Mouse (Mus musculus) heart, postnatal 4 days (tissue): ENCODE data around the gene Vav2. TPM values are rescaled to one million over a fixed set of nuclear protein-coding genes. Genes with fewer than 3 reads are reported as not detected.

ENCODE experiments used
- DNase-seq: peaks from one replicate; pipeline ENCODE4 v3.0.0; 2021
- microRNA-seq, 2 experiments: library from miRNA; unstranded; fragments of <30 nt; microRNA quantifications; one replicate each; pipeline ENCODE4 v1.2.0; 2021 to 2022
- total RNA-seq, 2 experiments: library from RNA; stranded (reverse); gene quantifications; 2 replicates each; pipeline ENCODE4 v1.2.3; 2021

Gene Vav2
- total RNA-seq, 2 experiments from 2014 or later = 13.3 to 14.8 TPM

DNA sequence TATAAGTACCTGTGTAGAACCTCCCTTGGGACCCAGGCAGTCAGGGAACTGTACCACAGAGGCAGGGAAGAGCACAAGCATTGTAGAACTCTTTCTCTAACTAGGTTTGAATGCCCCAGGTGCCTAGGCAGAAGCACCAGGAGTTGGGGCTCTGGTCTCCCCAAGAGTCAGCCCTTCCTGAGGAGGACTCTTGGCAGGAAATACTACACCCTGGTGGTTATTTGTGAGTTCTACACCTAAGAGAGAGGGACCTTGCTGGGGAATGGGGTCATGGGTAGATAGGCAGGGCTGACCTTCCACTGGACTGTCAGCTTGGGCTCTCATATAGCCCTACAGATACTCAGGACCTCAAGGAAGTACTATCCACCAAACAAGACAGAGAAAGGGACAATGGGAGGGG, 175.4 kb downstream of the Vav2 start:
- DNase-seq = no peak

DNA sequence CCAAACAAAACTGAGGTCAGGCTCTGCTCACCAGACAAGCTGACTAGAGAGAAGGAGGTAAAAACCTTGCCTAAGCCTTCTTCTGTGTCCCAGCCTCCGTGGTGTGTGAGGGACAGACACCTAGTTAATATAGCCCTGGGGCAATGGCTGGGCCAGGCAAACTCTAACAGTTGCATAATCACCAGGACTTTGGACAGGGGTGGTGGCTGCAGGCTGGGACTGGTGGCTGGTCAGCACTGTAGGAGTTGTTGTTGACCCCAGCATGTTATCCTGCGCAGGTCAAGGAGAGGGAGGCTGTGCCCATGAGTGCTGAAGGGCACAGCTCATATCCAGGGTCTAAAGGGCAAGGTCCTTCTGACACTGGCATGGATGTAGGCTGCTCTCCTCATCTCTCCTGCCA, 178.6 kb downstream of the Vav2 start, which contains the start of gene Sardh:
Gene Sardh, minus strand, starts transcription at position 127 of the 400 bp plus-strand sequence.
- DNase-seq = no peak

DNA sequence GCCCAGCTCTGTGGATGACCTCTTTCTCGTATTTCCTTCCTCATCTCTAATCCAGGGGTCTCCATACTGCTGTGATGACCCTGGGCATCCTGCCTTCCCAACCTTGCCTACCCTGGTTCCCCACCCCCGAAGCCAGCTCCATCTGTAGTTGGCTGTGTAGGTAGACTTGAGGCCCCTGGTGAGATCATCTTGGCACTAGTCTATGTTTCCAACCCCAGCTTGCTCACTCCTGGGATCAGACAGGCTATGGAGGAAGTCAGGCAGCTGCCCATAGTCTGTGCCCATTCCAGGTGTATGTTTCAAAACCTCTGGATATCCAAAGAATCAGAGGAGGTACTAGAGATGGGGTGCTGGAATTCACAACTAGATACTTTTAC, 179.4 kb downstream of the Vav2 start:
- no peak for DNase-seq

DNA sequence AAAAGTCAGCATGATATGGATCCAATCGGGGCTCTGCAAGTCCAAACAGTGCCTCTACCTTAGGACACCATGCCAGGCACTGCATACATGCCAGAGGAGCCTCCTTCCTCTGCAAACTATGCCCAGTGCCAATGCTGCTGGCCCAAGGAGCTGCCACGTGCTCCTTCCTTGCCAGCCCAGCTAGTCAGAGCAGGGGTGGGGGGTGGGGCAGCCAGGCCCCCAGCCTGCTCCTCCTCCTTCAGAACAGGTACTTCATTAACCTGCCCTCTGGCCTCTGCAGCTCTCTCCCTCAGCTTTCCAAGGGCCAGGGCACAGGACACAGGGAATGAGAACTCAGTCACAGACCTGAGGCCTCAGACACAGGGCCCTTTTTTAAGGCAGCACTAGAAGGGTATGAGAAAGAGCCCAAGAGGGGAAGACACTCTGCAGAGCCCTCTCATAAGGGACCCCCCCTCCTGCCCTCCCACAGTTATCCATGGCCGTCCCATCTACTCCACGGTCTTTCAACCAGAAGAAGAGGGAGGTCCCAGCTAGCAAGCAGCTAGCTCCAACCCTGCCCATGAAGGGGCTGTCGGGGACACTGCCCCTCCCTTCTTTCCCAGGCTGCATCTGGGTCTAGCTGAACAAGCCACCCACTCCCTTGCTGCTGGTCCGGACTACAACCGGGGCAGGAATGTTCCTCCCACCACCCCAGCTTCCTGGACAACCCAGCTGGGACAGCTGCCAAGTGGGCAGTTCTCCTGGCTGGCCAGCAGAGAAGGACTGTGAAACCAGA, 179.9 kb downstream of the Vav2 start:
- peak; percentile 94 for DNase-seq

DNA sequence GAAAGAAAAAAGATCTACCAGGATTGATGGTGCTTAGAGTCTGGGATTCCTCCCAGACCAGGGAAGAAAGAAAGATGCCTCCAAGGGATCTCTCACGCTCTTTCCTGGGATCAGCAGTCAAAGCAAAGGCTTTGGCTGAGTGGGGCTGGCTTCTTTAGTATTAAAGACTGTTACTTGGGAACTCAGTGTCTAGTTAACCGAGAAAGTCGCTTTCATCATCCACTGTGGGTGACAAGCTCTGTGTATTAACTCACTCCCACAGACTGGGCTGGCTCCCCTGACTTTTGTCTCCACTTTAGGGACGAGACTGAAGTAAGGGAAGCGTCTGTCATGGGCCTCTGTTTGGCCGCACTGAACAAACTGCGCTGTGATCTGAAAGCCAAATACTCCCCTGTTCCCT, 180.9 kb downstream of the Vav2 start:
- no peak for DNase-seq

DNA sequence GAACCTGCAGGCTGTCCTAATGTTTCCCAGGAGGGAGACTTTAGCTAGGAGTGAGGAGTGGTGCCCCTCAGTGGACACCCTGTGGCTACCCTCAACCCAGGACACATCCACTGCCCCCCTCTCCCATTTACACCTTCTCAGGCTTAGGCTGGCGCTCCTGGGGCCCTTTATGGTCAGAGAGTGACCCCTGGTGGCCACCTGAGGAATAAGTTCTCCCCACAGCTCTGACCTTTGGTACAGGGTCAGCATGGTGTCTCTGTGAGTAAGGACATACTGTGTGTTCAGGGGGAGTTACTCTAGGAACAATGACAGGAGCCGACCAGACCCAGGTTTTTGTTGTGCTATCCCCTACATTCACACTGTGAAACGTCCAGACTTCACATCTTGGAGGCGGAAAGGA, 189.5 kb downstream of the Vav2 start:
- peak; percentile 82 for DNase-seq

DNA sequence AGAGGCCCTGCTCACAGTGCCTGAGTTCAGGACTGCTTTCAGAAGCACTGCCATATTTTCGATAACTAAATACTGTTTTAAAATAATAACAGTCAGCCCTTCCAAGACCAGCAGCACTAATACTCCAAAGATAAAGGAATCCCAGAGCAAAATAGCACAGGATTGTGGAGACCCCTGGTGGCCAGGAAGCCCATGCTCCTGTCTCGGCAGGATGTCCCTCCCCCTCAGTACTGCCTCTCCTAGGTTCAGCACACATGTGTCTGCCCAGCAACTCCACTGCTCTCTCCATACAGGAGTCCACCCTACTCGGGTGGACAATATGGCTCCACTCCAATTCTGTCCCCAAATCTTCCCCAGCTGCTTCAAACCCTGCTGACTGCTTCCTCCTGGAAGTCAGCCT, 191.1 kb downstream of the Vav2 start:
- DNase-seq = peak; percentile 87

DNA sequence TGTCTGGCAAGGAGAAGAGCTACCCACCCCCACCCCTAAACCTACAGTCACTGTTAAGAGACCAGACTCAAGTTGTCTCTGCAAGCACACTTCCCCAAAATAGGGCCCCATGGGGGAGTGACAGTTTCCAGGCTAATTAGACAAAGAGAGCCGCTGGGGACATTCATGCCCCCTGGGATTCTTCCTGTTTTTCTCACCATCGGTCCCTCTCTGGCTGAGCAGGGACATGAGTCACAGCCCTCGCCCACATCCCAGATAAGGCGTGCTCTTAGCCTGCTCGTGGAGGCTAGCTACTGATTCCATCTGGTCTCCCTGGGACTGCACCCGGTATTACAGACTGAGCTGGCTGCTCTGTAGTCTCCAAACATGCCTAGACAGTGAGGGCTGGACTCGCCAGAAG, 194.5 kb downstream of the Vav2 start:
- peak; percentile 54 for DNase-seq

DNA sequence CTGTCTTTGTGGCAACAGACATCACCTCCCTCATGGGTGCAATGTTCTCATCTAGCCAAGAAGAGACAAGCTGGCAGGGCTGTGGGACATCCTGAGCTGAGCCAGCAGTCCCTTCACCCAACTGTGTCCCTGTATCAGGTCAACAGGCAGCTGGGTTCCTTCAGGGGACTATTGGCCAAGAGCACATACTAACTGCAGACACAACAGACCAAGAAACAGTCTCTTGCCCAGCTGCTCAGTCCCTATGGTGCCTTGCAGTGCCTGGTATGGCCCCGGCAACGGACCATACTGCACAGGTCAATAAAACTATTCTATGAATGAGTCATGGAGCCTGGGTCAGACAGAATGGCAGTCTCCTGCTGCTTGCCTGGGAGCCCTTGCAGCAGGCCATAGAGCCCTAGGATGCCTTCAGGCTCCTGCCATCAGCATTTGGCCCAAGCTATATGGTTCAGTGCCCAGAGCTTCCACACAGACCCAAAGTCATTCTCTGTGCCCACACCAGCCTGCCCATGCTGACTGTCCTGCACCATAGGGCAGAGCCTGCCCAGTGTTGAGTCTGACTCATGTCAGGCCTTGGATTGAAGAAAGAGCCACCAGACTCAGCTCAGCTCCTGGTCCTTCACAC, 197.2 kb downstream of the Vav2 start:
- DNase-seq = no peak

DNA sequence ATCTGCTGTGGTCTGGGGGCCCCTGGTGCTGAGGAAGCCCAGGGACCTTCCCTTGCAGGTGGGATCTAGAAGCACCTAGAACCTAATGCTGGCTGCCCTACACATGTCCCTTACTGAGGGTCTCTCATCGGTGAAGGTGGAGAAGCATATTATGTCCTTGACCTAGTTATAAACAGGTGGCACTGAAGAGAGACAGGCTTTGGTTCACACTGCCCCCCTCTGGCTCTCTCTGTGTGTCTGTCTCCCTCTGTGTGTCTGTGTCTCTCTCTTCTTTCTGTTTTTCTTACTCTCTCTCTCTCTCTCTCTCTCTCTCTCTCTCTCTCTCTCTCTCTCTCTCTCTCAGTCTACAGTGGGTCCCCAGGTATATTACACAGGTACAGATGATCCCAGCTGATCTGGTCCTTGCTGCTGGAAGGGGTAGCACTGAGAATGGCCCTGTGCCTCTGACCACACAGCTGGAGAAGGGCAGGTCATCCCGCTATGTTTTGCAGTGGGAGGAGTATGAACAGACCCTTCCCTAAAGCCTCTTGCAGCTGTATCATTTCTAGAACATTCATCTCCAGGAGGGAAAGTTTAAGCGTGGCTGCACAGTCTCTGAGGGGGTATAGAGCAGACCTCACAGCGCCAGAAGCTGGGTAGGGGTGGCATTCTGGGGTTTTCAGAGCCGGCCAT, 197.9 kb downstream of the Vav2 start:
- DNase-seq = no peak

DNA sequence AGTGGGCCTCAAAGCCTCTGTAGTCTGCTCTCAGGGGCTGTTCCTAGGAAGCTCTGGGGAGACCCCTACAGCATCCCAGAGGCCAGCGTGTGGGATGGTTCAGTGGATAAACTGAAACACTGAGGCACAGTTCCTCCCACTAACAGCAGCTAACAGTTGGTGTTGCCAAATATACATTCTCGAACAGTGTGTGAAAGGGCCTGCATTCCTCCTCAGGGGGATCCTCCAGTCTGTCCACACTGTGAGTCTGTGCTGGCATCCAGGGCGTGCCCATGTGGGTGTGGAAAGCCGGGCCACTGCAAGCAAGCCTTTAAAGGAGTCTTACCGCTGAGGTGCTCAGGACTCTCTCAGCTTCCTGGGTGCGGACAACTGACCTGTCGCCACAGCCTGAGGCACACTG, 200.3 kb downstream of the Vav2 start:
- no peak for DNase-seq

DNA sequence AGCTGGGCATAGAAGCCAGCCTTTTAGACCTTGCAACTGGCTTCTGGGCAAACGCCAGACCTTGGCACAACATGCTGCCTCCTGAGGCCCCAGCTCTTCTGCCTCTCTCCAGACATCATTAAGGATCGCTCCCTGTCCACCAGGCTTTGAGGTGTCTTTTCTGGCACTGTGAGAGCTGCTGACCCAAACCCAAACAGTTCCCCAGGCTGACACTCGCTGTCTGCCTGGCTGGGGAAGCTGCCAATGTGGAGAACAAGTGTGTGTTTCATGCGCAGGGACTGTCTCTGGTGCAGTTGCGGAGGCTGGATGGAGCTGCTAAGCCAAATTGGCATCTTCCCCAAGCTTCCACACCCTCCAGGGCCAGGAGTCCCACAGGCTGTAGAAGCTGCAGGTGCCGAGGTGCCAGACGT, 203.8 kb downstream of the Vav2 start:
- no peak for DNase-seq

DNA sequence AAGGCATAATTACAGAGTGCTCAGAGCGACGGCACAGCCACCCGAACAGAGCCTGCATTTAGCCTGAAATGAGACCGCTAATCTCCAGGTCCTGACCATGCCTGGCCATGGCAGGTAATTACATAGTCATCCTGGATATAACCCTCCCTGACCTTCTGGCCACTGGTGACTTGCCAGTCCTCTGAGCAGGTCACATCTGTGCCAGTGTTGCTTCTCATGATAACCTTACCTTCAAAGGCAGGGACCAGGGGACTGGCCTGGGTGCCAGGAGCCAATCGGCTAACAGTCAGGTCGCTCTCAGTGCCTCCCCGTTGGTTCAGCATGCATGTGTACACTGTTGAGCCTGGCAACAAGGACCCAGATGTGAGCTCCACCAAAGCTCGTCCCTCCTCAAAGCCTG, 208.3 kb downstream of the Vav2 start:
- DNase-seq = no peak

DNA sequence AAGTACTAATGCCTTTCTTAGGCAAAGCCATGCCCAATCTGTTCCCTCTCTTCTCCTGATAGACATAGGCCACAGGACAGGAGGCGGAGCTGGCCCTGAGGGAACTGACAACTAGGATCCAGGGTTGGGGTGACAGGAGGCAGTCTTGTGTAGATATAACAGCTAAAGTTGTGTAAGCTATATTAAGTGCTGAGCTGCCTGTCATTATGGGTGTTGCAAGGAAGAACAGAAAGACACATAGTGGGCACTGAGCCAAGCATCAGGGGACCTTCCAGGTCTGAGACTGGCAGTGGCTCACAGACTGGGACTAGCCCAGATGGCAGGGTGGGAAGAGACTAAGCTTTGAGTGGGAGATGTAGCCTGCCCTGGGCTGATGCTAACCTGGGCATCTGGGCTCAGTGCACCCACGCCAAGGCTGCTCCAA, 208.7 kb downstream of the Vav2 start:
- DNase-seq = peak; percentile 63

DNA sequence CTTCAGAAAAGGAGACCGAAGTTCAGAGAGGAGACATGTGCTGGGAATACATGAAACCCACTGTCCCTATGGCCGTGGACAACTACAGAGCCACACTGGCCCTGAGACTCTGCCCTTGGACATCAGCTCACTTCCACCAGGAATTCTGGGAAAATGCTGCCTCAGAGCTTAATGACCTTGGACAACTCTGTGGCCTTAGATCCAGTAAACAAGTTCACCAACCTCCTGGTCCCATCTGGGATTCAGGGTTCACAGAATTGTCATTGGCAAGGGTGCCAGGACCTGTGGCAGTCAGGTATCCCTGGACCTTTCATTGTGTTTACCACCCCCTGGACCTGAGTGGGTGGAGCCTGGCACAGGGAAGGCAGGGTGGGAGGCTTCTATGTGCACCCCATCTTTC, 211.3 kb downstream of the Vav2 start:
- DNase-seq = no peak

Small RNAs within 50 kb of the gene (microRNA-seq; reads per million reads assigned to microRNA genes)
- 0 reads per million in 2 experiments for gene Gm24049
- gene Mir7578 = 0 reads per million in 2 experiments

Other genes with a start within 250 kb of the Vav2 start
- gene Sardh, start 178.7 kb downstream of the Vav2 start, total RNA-seq = 10 to 100 TPM; 20.4 to 24.9 TPM
- gene Brd3os, start 15.3 kb upstream of the Vav2 start, total RNA-seq = 1 to 10 TPM in 1 of 2 experiments, under 1 TPM in 1; 0.90 to 1.1 TPM
- 10 to 100 TPM; 57.5 to 59.6 TPM for gene Brd3, start 80.6 kb upstream of the Vav2 start, total RNA-seq
- gene Wdr5, start 88.1 kb upstream of the Vav2 start, total RNA-seq = 10 to 100 TPM; 31.4 to 34.2 TPM
- 10 to 100 TPM; 39.0 to 43.2 TPM for gene Rxra, start 249.4 kb upstream of the Vav2 start, total RNA-seq